Mouse (Mus musculus) liver, embryonic 14.5 days (tissue): Measurements from ENCODE around the gene D930007J09Rik.

Experiments used
- CTCF ChIP-seq: IDR thresholded peaks from 2 replicates; pipeline ENCODE4 v1.5.1; 2016; ENCODE audit warnings: antibody characterized with exemption, low read depth, control low read depth
- EP300 ChIP-seq: IDR thresholded peaks from 2 replicates; pipeline ENCODE4 v1.6.1; 2016; ENCODE audit warnings: antibody characterized with exemption, low read depth

GRCm38 (mm10) chr13:32775889-32776288, 26.8 kb downstream of the D930007J09Rik start:
- TF ChIP-seq CTCF (no peak), EP300 (no peak)
